Mouse (Mus musculus): ENCODE data around the gene Tmem183a.

GRCm38 (mm10) chr1:134322591-134322990, 39.2 kb downstream of the Tmem183a start:
- TF ChIP-seq CTCF (IDR thresholded peaks at IDR 0.05; ENCODE audit: borderline replicate concordance, extremely low read depth, insufficient read depth, insufficient read length) = peak; percentile 14; the same call in 1 of the 2 replicates
- TF ChIP-seq POLR2A (IDR thresholded peaks at IDR 0.05; ENCODE audit: borderline replicate concordance, extremely low read depth, insufficient read depth, insufficient read length, poor library complexity, severe bottlenecking) = no peak
